Mouse (Mus musculus): Measurements from ENCODE around the gene Olfr1326-ps1.

The Olfr1326-ps1 gene

DNA sequence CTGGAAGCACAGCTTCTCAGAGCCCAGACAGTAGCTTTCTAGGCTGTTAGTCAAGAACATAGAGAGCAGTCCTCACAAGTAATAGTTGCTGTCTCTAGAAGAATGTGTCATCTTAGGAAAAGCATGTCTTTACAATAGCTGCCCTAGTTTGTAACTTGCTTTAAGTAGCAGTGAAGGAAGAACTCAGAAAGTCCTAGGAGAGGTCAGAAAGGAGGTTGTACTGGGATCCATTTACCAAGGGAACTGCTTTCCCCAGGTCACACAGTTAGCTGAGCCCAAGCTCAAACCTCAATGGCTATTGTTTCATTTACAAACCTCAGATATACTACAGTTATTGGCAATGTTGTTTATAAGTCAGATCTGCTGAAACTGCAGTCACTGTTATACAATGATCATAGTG lies at the start of gene Olfr1326-ps1:
Gene Olfr1326-ps1, minus strand, starts transcription at position 101 of the 400 bp plus-strand sequence.
- no peak for DNase-seq (ENCODE audit: low read depth)

DNA sequence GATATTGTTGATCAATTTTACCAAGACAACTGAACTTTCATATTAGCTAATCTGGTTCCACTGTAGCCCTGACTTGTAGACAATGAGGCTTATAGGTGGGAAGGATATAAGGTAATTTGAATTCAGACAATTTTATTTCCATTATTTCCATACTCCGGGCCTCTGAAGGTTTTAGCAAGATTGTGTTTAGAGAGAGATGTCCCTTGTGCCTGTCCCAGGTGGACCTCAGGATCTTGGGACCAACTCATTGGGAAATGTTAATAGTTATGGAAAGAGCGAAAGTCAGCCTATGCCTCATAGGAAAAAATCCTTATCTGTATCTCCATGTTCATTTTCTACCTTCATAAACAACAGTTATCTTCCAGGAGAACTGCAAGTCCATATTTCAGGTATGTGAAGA lies 17.7 kb upstream of the Olfr1326-ps1 start, which contains the start of gene Olfr1325:
Gene Olfr1325, plus strand, starts transcription at position 301 of the 400 bp plus-strand sequence.
- no peak for DNase-seq (ENCODE audit: low read depth)

All from NIH3T3 (cell line).